Mouse (Mus musculus) megakaryocyte, embryonic 14.5 days (primary cell): Measurements from ENCODE around the gene Trmt13.

Experiments used
- FLI1 ChIP-seq: IDR thresholded peaks from 2 replicates; pipeline ENCODE4 v1.6.1; 2012; ENCODE audit warnings: low read length, inconsistent platforms, mixed read lengths
- GATA1 ChIP-seq: IDR thresholded peaks from 3 replicates; pipeline ENCODE4 v1.6.1; 2012; ENCODE audit warnings: mixed read lengths, low read length, inconsistent platforms, borderline replicate concordance

DNA sequence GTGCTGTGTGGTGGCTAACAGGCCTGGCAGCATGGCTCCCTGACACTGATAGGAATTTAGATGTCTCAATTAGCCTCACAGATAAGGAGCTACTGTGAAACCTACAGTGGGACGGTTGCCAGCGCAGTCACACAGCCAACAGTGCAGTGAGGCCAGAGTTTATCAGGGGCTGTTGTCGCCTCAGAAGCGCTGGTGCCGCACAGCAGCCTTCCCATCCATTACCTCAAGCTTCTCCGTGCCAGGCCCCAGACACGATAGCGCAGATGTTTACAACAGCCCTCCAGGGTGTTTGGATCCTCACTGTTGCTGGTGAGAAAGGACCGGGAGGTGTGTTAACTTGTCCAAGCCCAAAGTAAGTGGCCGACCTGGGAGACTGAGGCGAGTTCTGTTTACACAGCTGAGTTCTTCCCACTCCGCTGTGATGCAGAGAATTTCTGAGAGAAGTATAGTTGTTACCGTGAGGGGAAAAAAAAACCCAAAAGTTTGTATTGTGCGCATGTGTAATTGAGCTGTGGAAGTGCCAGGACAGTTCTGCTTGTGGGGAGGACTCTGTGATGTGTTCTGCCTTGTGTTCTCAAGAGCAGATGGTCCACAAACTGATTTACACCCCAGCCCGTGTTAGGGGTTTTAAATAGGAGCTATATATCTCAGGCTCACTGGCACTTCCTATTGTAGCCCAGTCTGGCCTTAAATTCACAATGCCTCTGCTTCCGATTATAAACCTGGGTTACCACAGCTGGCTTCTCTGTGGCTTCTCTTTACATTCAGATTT lies 77.8 kb downstream of the Trmt13 start:
- TF ChIP-seq GATA1 (no peak), FLI1 (no peak)
